Comparison of ENCODE assay signal across 9 mouse cellular contexts in genomic region chr2:60855006-60855405, GRCm38 (mm10).
A peak's percentile ranks its signal among the peaks of the same experiment; 100 is the strongest.
DNase-seq lines count a peak whose midpoint lies in the region; ATAC-seq and TF ChIP-seq lines count a peak whose summit lies in the region.
"Had no signal": no experiment of that assay in that cellular context is flagged by ENCODE, and none has a peak within 500 bp of the region (broad histone marks: within the 10 kb centered on the region; RNA-seq: fewer than 3 reads in every experiment).

No protein-coding gene starts in this region.

- no peak for TF ChIP-seq POLR2A in limb, embryonic 14.5 days (IDR thresholded peaks at IDR 0.05; ENCODE audit: borderline replicate concordance, extremely low read depth, insufficient read depth, insufficient read length)
- no peak for TF ChIP-seq POLR2A in small intestine, adult 2 months (IDR thresholded peaks at IDR 0.05; ENCODE audit: low read depth, low read length)

- peak; percentile 83 for ATAC-seq in heart, embryonic 12.5 days (ENCODE audit: insufficient number of reproducible peaks, low FRiP score)
- no peak for ATAC-seq in limb, embryonic 14.5 days (ENCODE audit: low FRiP score, low read depth)

- WGBS in heart, embryonic 12.5 days = 6% methylated on average over 4 of the region's 4 CpGs
- WGBS in limb, embryonic 14.5 days = 48% methylated on average over 4 of the region's 4 CpGs
- 35% methylated on average over 4 of the region's 4 CpGs for WGBS in small intestine, adult 2 months
- 56% methylated on average over 4 of the region's 4 CpGs for WGBS in forebrain, embryonic 10.5 days

- DNase-seq in adrenal gland, adult (ENCODE audit: inconsistent age in 2 of 2, low spot score in 1 of 2) = peak; percentile 54 to 82
- no peak for DNase-seq in adrenal gland, adult 18-20 months (ENCODE audit: low spot score in 2 of 2)
- peak; percentile 54 for DNase-seq in adrenal gland, postnatal 10 days
- peak; percentile 72 for DNase-seq in limb, embryonic 14.5 days (ENCODE audit: low spot score)
- no peak for DNase-seq in cerebellum, adult 9-10 months
- no peak for DNase-seq in forebrain, embryonic 10.5 days (ENCODE audit: extremely low spot score, low spot score)

- TF ChIP-seq CTCF in small intestine, adult 2 months (IDR thresholded peaks at IDR 0.05; ENCODE audit: extremely low read depth, insufficient read length, insufficient replicate concordance, low read depth, low read length) = no peak

- H3K9me3 ChIP-seq in heart, embryonic 12.5 days (replicated peaks) = no peaks in the 10 kb centered on the region
- no peaks in the 10 kb centered on the region for H3K9me3 ChIP-seq in limb, embryonic 14.5 days (ENCODE audit: control insufficient read depth, low read length)
- no peaks in the 10 kb centered on the region for H3K9me3 ChIP-seq in forebrain, embryonic 10.5 days
- H3K9me3 ChIP-seq: midbrain, embryonic 12.5 days had no signal

- H3K36me3 ChIP-seq in heart, embryonic 12.5 days = peaks cover 27% of the 10 kb centered on the region
- H3K36me3 ChIP-seq in limb, embryonic 14.5 days (ENCODE audit: control insufficient read depth, insufficient read depth, low read length) = peaks cover 9% of the 10 kb centered on the region
- no peaks in the 10 kb centered on the region for H3K36me3 ChIP-seq in small intestine, adult 2 months (ENCODE audit: control insufficient read depth, insufficient read depth, low read length)
- no peaks in the 10 kb centered on the region; the same call in 1 of the 2 replicates for H3K36me3 ChIP-seq in forebrain, embryonic 10.5 days (replicated peaks)
- H3K36me3 ChIP-seq: midbrain, embryonic 12.5 days had no signal

- H3K9ac ChIP-seq in heart, embryonic 12.5 days = no peak overlapping the region
- no peak overlapping the region for H3K9ac ChIP-seq in limb, embryonic 14.5 days (ENCODE audit: low read depth, low read length, severe bottlenecking)
- H3K9ac ChIP-seq: midbrain, embryonic 12.5 days had no signal

- H3K4me1 ChIP-seq in heart, embryonic 12.5 days (replicated peaks) = peaks cover 52% of the 10 kb centered on the region
- no peaks in the 10 kb centered on the region; the same call in 1 of the 2 replicates for H3K4me1 ChIP-seq in limb, embryonic 14.5 days (ENCODE audit: control insufficient read depth, insufficient read depth, low read length)
- peaks cover 5% of the 10 kb centered on the region; the same call in 1 of the 2 replicates for H3K4me1 ChIP-seq in small intestine, adult 2 months (ENCODE audit: control insufficient read depth, insufficient read depth, insufficient read length, low read length)
- H3K4me1 ChIP-seq in forebrain, embryonic 10.5 days = peaks cover 12% of the 10 kb centered on the region; the same call in 1 of the 2 replicates
- H3K4me1 ChIP-seq: midbrain, embryonic 12.5 days had no signal

- H3K27ac ChIP-seq in heart, embryonic 12.5 days (ENCODE audit: poor library complexity, severe bottlenecking) = peak overlapping the region; percentile 60
- no peak overlapping the region for H3K27ac ChIP-seq in limb, embryonic 14.5 days (replicated peaks; ENCODE audit: low read depth, low read length)
- H3K27ac ChIP-seq in small intestine, adult 2 months (ENCODE audit: insufficient read depth, low read depth, low read length) = peak overlapping the region; percentile 47; the same call in 1 of the 2 replicates
- H3K27ac ChIP-seq in forebrain, embryonic 10.5 days = no peak overlapping the region
- H3K27ac ChIP-seq: midbrain, embryonic 12.5 days had no signal

- H3K4me2 ChIP-seq in heart, embryonic 12.5 days = peak overlapping the region; percentile 12; the same call in 1 of the 2 replicates
- no peak overlapping the region for H3K4me2 ChIP-seq in limb, embryonic 14.5 days (replicated peaks; ENCODE audit: low read depth, low read length, severe bottlenecking)
- H3K4me2 ChIP-seq: midbrain, embryonic 12.5 days had no signal

- no peaks in the 10 kb centered on the region for H3K27me3 ChIP-seq in heart, embryonic 12.5 days (replicated peaks)
- H3K27me3 ChIP-seq in limb, embryonic 14.5 days (ENCODE audit: control insufficient read depth, insufficient read depth, low read length) = no peaks in the 10 kb centered on the region
- H3K27me3 ChIP-seq in small intestine, adult 2 months (ENCODE audit: control insufficient read depth, insufficient read depth, low read length) = no peaks in the 10 kb centered on the region
- H3K27me3 ChIP-seq in forebrain, embryonic 10.5 days (ENCODE audit: poor library complexity, severe bottlenecking) = peaks cover 10% of the 10 kb centered on the region; the same call in 1 of the 2 replicates

- H3K4me3 ChIP-seq in heart, embryonic 12.5 days = no peak overlapping the region
- H3K4me3 ChIP-seq in limb, embryonic 14.5 days (replicated peaks; ENCODE audit: low read length) = no peak overlapping the region
- H3K4me3 ChIP-seq in small intestine, adult 2 months (ENCODE audit: low read depth, low read length) = no peak overlapping the region
- no peak overlapping the region for H3K4me3 ChIP-seq in forebrain, embryonic 10.5 days
- H3K4me3 ChIP-seq: midbrain, embryonic 12.5 days had no signal

Comparison
In these comparisons a context has a peak if more than half of its experiments do, and no peak if none do; other contexts are left out.
1. DNase-seq: peak in adrenal gland, adult (2 of 2), adrenal gland, postnatal 10 days (single experiment) and limb, embryonic 14.5 days (single experiment); none in adrenal gland, adult 18-20 months (0 of 2), cerebellum, adult 9-10 months (single experiment) and forebrain, embryonic 10.5 days (single experiment).
2. H3K27ac ChIP-seq: peak in heart, embryonic 12.5 days (single experiment) and small intestine, adult 2 months (single experiment); none in limb, embryonic 14.5 days (single experiment) and forebrain, embryonic 10.5 days (single experiment).